Mouse (Mus musculus) lung, embryonic 14.5 days (tissue): Measurements from ENCODE around the gene Rnf185. TPM values are rescaled to one million over a fixed set of nuclear protein-coding genes. Genes with fewer than 3 reads are reported as not detected.

Experiments used
- ATAC-seq: fragments of 200-750 bp; cut with Nextera tagmentation; 2 replicates; pipeline ENCODE4 v1.8.0; 2017; ENCODE audit warnings: mild to moderate bottlenecking, moderate TSS enrichment, moderate library complexity; ENCODE audit not compliant: insufficient read depth
- DNase-seq: peaks from one replicate; pipeline ENCODE4 v3.0.0-alpha.2; 2015
- H3K27ac ChIP-seq: fragments of 300-500 bp; sonication (generic); 2 replicates; pipeline ENCODE4 v1.5.1; 2014; ENCODE audit warnings: low read depth, mild to moderate bottlenecking, moderate library complexity
- H3K27me3 ChIP-seq: fragments of 300-500 bp; sonication (generic); 2 replicates; pipeline ENCODE4 v1.6.1; 2014; ENCODE audit warnings: low read length, control low read depth; ENCODE audit not compliant: insufficient read depth
- H3K36me3 ChIP-seq: fragments of 300-500 bp; sonication (generic); 2 replicates; pipeline ENCODE4 v1.6.1; 2014; ENCODE audit warnings: control low read depth; ENCODE audit not compliant: insufficient read depth
- H3K4me1 ChIP-seq: fragments of 300-500 bp; sonication (generic); 2 replicates; pipeline ENCODE4 v1.6.1; 2014; ENCODE audit warnings: antibody characterized with exemption, control low read depth; ENCODE audit not compliant: insufficient read depth
- H3K4me2 ChIP-seq: fragments of 300-500 bp; sonication (generic); 2 replicates; pipeline ENCODE4 v1.6.1; 2014; ENCODE audit warnings: mild to moderate bottlenecking
- H3K4me3 ChIP-seq: fragments of 300-500 bp; sonication (generic); 2 replicates; pipeline ENCODE4 v1.5.1; 2014; ENCODE audit warnings: low read depth, low read length
- H3K9ac ChIP-seq: fragments of 300-500 bp; sonication (generic); 2 replicates; pipeline ENCODE4 v1.6.1; 2014
- H3K9me3 ChIP-seq: fragments of 300-500 bp; sonication (generic); 2 replicates; pipeline ENCODE4 v1.6.1; 2016; ENCODE audit warnings: low read depth, low read length, control low read depth
- CTCF ChIP-seq: IDR thresholded peaks from 2 replicates; pipeline ENCODE4 v1.5.1; 2016; ENCODE audit warnings: antibody characterized with exemption, low read depth
- WGBS: fragments of 180-500 bp; shearing (Covaris S2); extraction: QIAGEN DNeasy Blood & Tissue Kit; methylation state at CpG from one replicate; pipeline ENCODE4 v1.1.7; 2014; 5-methylcytosine and 5-hydroxymethylcytosine counted together
- polyA plus RNA-seq: library from polyadenylated mRNA; unstranded; fragments of >200 nt; fragmentation: Nextera tagmentation; extraction: Ambion mirVana; gene quantifications from 2 replicates; pipeline ENCODE4 v1.2.1, GENCODE M21; 2014

Gene Rnf185
- polyA plus RNA-seq, 1 experiment from 2014 or later, result 37.9 TPM

- peaks cover 3% of the 10 kb centered on the region; the same call in 1 of the 2 replicates for H3K36me3 ChIP-seq
- peak overlapping the region; percentile 87 for H3K9ac ChIP-seq
- H3K9me3 ChIP-seq, result no peaks in the 10 kb centered on the region
- H3K4me3 ChIP-seq, result peak overlapping the region; percentile 86
- H3K27me3 ChIP-seq, result no peaks in the 10 kb centered on the region
- peak overlapping the region; percentile 95 for H3K27ac ChIP-seq
- no peak for TF ChIP-seq CTCF
- ATAC-seq (peak; percentile 48), DNase-seq (peak; percentile 45)
- peak overlapping the region; percentile 93 for H3K4me2 ChIP-seq
- H3K4me1 ChIP-seq, result no peaks in the 10 kb centered on the region
- under 1% methylated on average over 18 of the region's 20 CpGs for WGBS
Measured at GRCm38 (mm10) chr11:3451701-3452163, 431 bp downstream of the Rnf185 start.

- ATAC-seq (no peak), DNase-seq (no peak)
- 81% methylated on average over 8 of the region's 8 CpGs for WGBS
- H3K36me3 ChIP-seq, result no peaks in the 10 kb centered on the region
- H3K27me3 ChIP-seq, result no peaks in the 10 kb centered on the region
- no peaks in the 10 kb centered on the region for H3K4me1 ChIP-seq
- H3K27ac ChIP-seq, result no peak overlapping the region
- no peak overlapping the region for H3K9ac ChIP-seq
- no peaks in the 10 kb centered on the region for H3K9me3 ChIP-seq
- no peak overlapping the region for H3K4me2 ChIP-seq
- no peak for TF ChIP-seq CTCF
- H3K4me3 ChIP-seq, result no peak overlapping the region
Measured at GRCm38 (mm10) chr11:3444875-3445274, 7.3 kb downstream of the Rnf185 start.

GRCm38 (mm10) chr11:3443091-3443490 is 9.1 kb downstream of the Rnf185 start:
- ATAC-seq, result no peak
- Histone ChIP-seq H3K27me3 (no peaks in the 10 kb centered on the region), H3K27ac (no peak overlapping the region), H3K4me2 (no peak overlapping the region), H3K36me3 (no peaks in the 10 kb centered on the region), H3K9ac (no peak overlapping the region), H3K4me3 (no peak overlapping the region), H3K9me3 (no peaks in the 10 kb centered on the region), H3K4me1 (no peaks in the 10 kb centered on the region)
- no peak for DNase-seq
- TF ChIP-seq CTCF, result no peak
- 93% methylated on average over 2 of the region's 2 CpGs for WGBS

GRCm38 (mm10) chr11:3442677-3443076 is 9.5 kb downstream of the Rnf185 start:
- no peak for TF ChIP-seq CTCF
- Histone ChIP-seq H3K4me1 (no peaks in the 10 kb centered on the region), H3K36me3 (no peaks in the 10 kb centered on the region), H3K9ac (no peak overlapping the region), H3K4me3 (no peak overlapping the region), H3K4me2 (no peak overlapping the region), H3K27ac (no peak overlapping the region), H3K9me3 (no peaks in the 10 kb centered on the region), H3K27me3 (no peaks in the 10 kb centered on the region)
- no peak for DNase-seq
- 75% methylated on average over 4 of the region's 4 CpGs for WGBS
- ATAC-seq, result no peak

- Histone ChIP-seq H3K27ac (no peak overlapping the region), H3K9me3 (no peaks in the 10 kb centered on the region), H3K4me3 (no peak overlapping the region), H3K9ac (no peak overlapping the region), H3K27me3 (no peaks in the 10 kb centered on the region), H3K4me1 (no peaks in the 10 kb centered on the region), H3K4me2 (no peak overlapping the region), H3K36me3 (no peaks in the 10 kb centered on the region)
- DNase-seq (peak; percentile 48), ATAC-seq (no peak; the same call in 1 of the 2 replicates)
- no peak for TF ChIP-seq CTCF
Measured at GRCm38 (mm10) chr11:3441696-3442443, 10.3 kb downstream of the Rnf185 start.

- ATAC-seq (no peak), DNase-seq (no peak)
- H3K36me3 ChIP-seq, result no peaks in the 10 kb centered on the region
- no peak for TF ChIP-seq CTCF
- no peak overlapping the region for H3K4me3 ChIP-seq
- H3K4me2 ChIP-seq, result no peak overlapping the region
- no peaks in the 10 kb centered on the region for H3K4me1 ChIP-seq
- H3K9me3 ChIP-seq, result no peaks in the 10 kb centered on the region
- no peak overlapping the region for H3K27ac ChIP-seq
- H3K27me3 ChIP-seq, result no peaks in the 10 kb centered on the region
- H3K9ac ChIP-seq, result no peak overlapping the region
- WGBS, result 94% methylated on average over 1 of the region's 1 CpGs
Measured at GRCm38 (mm10) chr11:3437621-3438020, 14.5 kb downstream of the Rnf185 start.

GRCm38 (mm10) chr11:3433809-3434208 is 18.4 kb downstream of the Rnf185 start:
- TF ChIP-seq CTCF, result no peak
- H3K9ac ChIP-seq, result no peak overlapping the region
- ATAC-seq (no peak), DNase-seq (no peak)
- H3K4me2 ChIP-seq, result no peak overlapping the region
- no peak overlapping the region for H3K4me3 ChIP-seq
- WGBS, result 87% methylated on average over 4 of the region's 4 CpGs
- no peaks in the 10 kb centered on the region for H3K4me1 ChIP-seq
- no peaks in the 10 kb centered on the region for H3K27me3 ChIP-seq
- H3K27ac ChIP-seq, result no peak overlapping the region
- no peaks in the 10 kb centered on the region for H3K9me3 ChIP-seq
- 0 out of 2 replicates have a peak, but pooled peaks cover 4% of the 10 kb centered on the region for H3K36me3 ChIP-seq
